Mouse (Mus musculus) limb, embryonic 14.5 days (tissue): Measurements from ENCODE around the gene Fam57b. TPM values are rescaled to one million over a fixed set of nuclear protein-coding genes. Genes with fewer than 3 reads are reported as not detected.

Experiments
- ATAC-seq: fragments of 200-750 bp; cut with Nextera tagmentation; 2 replicates; pipeline ENCODE4 v1.8.0; 2017; ENCODE audit warnings: low read depth, moderate number of reproducible peaks, moderate TSS enrichment; ENCODE audit not compliant: low FRiP score
- DNase-seq: peaks from one replicate; pipeline ENCODE4 v3.0.0-alpha.2; 2015; ENCODE audit warnings: low spot score
- H3K27ac ChIP-seq: fragments of 300-500 bp; sonication (generic); replicated peaks from 2 replicates; pipeline ENCODE4 v1.5.1; 2014; ENCODE audit warnings: low read depth, mild to moderate bottlenecking, low read length, moderate library complexity, mixed read lengths
- H3K27me3 ChIP-seq: fragments of 300-500 bp; sonication (generic); 2 replicates; pipeline ENCODE4 v1.6.1; 2014; ENCODE audit warnings: low read length, mixed read lengths; ENCODE audit not compliant: control insufficient read depth, insufficient read depth
- H3K36me3 ChIP-seq: fragments of 300-500 bp; sonication (generic); 2 replicates; pipeline ENCODE4 v1.6.1; 2014; ENCODE audit warnings: mild to moderate bottlenecking, low read length, moderate library complexity, mixed read lengths; ENCODE audit not compliant: control insufficient read depth, insufficient read depth
- H3K4me1 ChIP-seq: fragments of 300-500 bp; sonication (generic); 2 replicates; pipeline ENCODE4 v1.6.1; 2014; ENCODE audit warnings: antibody characterized with exemption, low read length, mixed read lengths; ENCODE audit not compliant: control insufficient read depth, insufficient read depth
- H3K4me2 ChIP-seq: fragments of 300-500 bp; sonication (generic); replicated peaks from 2 replicates; pipeline ENCODE4 v1.6.1; 2014; ENCODE audit warnings: low read depth, mild to moderate bottlenecking, low read length, moderate library complexity; ENCODE audit not compliant: severe bottlenecking
- H3K4me3 ChIP-seq: fragments of 300-500 bp; sonication (generic); replicated peaks from 2 replicates; pipeline ENCODE4 v1.5.1; 2014; ENCODE audit warnings: low read length
- H3K9ac ChIP-seq: fragments of 300-500 bp; sonication (generic); 2 replicates; pipeline ENCODE4 v1.6.1; 2014; ENCODE audit warnings: mild to moderate bottlenecking, low read depth, low read length, moderate library complexity; ENCODE audit not compliant: severe bottlenecking
- H3K9me3 ChIP-seq: fragments of 300-500 bp; sonication (generic); 2 replicates; pipeline ENCODE4 v1.6.1; 2016; ENCODE audit warnings: low read length; ENCODE audit not compliant: control insufficient read depth
- POLR2A ChIP-seq: fragments of 200-500 bp; IDR thresholded peaks from 2 replicates; pipeline ENCODE4 v1.8.0; 2012; ENCODE audit warnings: inconsistent platforms, mild to moderate bottlenecking, moderate library complexity, borderline replicate concordance; ENCODE audit not compliant: insufficient read depth, insufficient read length; ENCODE audit errors: extremely low read depth
- WGBS: fragments of 180-500 bp; shearing (Covaris S2); extraction: QIAGEN DNeasy Blood & Tissue Kit; methylation state at CpG from one replicate; pipeline ENCODE4 v1.1.7; 2014; 5-methylcytosine and 5-hydroxymethylcytosine counted together
- polyA plus RNA-seq, 2 experiments: library from polyadenylated mRNA; depleted of rRNA in 1 of 2; stranded (reverse) in 1 of 2; unstranded in 1 of 2; fragments of >200 nt; fragmentation: Nextera tagmentation in 1 of 2; extraction: Ambion mirVana in 1 of 2; gene quantifications; 2 replicates each; pipeline versions ENCODE4 v1.2.1 to v1.2.3; 2012 to 2014

The Fam57b gene
- polyA plus RNA-seq, 2 experiments: 0.21 to 1.6 TPM

DNA sequence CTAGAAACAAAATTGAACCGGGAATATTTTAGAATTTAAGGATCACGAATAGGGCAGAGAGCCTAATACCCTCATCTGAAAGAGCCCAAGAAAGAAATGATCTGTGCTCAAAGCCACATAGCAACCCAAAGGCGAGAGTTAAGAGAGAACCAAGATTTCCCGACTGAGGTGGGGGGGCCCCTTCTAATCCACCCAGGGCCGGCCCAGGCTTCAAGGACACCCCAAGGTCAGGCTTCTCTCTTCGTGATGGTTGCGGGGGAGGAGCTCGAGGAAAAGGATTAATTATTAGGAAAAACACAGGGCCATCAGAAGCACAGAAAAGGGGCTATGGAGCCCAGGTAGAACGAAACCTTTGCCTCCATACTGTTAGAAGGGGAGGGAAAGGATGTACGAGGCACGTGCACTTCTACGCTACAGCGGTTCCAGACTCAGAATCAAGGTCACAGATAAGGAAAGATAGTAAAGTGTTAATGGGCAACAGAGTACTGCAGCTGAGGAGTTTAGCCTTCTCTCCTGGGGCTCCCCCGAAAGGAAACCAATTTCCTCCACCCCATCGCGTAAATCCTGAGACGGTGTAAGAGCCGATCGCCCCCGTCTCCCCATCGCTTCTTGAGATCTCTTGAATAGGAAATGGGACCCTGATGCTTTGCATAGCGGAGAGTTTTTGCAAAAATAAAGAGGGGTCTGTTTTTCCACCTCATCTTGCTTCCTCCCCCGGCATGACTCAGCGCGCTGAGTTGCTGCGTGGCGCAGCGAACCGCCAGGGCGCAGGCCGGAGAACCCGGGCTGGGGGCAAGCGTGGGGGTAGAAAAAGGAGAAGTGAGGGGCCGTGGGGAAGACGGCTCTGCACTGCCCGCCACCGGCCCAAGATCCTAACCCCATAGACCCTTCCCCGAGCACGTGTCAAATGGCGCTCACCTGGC, 920 bp downstream of the Fam57b start:
- Histone ChIP-seq H3K9ac (peak overlapping the region; percentile 74), H3K4me2 (peak overlapping the region; percentile 85), H3K9me3 (no peaks in the 10 kb centered on the region), H3K27me3 (no peaks in the 10 kb centered on the region), H3K4me3 (peak overlapping the region; percentile 90), H3K36me3 (peaks cover 50% of the 10 kb centered on the region), H3K27ac (peak overlapping the region; percentile 87), H3K4me1 (peaks cover 23% of the 10 kb centered on the region)
- TF ChIP-seq POLR2A: no peak
- ATAC-seq (no peak; the same call in 1 of the 2 replicates), DNase-seq (no peak)
- under 1% methylated on average over 40 of the region's 40 CpGs for WGBS

DNA sequence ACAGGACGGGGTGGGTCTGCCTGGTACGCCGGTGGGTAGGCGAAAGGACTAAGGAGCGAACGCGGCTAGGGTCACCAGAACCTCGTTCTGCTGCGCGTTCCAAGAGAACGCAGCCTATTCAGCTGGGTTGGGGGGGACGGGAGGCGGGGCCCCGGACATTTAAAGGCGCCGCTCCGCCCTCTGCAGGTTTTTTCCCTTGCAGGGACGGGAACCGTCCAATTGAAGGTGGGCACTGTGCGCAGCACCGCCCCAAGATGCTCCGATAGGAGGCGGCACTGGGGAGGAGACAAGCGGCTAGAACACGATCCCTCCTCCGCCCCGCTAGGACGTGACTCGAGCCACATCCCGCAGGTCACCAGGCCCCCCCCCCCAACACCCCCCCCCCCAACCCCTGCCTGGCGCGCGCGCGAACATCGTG, 1.6 kb downstream of the Fam57b start:
- Histone ChIP-seq H3K9ac (peak overlapping the region; percentile 74), H3K27me3 (no peaks in the 10 kb centered on the region)

DNA sequence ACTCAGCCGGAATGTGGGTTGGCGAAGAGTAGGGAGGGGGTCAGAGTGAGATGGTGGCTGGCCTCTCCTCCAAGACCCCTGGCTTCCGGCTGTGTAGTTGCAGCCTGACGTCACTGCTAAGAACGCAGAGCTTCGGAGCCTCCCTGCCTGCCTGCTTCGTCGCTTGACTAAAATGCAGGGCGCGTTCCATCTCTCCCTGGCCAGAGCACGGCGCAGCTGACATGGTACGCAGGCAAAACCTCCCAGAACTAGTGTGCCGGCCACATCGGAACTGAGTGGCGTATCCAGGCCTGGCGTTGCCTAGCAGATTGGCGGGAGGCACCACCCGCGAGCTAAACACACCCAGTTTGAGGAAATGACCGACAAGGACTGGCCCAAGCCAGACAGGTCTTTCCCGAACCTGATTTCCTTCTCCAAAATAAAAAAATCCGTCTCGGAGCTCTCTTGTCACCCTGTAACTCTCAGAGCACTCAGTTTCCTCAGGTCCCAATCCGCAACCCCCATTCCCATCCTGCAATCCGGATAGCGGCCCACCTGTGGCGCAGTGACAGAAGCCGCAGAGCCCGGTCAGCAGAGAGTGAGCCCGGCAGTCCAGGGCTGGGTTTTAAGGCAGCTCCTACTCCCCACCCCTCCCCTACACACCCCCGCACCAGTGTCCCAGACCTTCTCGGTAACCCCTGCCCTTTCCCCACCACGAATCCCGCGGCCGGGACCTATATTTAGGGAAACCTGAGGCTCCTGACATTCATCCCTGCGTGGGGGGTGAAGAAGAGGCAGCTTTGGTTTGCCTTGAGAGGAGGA, 2.2 kb downstream of the Fam57b start:
- Histone ChIP-seq H3K4me3 (peak overlapping the region; percentile 90), H3K36me3 (peaks cover 52% of the 10 kb centered on the region), H3K4me1 (peaks cover 23% of the 10 kb centered on the region), H3K27me3 (no peaks in the 10 kb centered on the region), H3K9me3 (no peaks in the 10 kb centered on the region), H3K9ac (peak overlapping the region; percentile 67), H3K27ac (peak overlapping the region; percentile 97), H3K4me2 (peak overlapping the region; percentile 91)
- no peak for DNase-seq
- peak; percentile 90 for ATAC-seq
- under 1% methylated on average over 34 of the region's 38 CpGs for WGBS
- TF ChIP-seq POLR2A: 0 out of 2 replicates have a peak, but pooled peaks have one; percentile 74

More for the DNA sequence above, 1.6 kb downstream of the Fam57b start:
- Histone ChIP-seq H3K4me2 (peak overlapping the region; percentile 91), H3K4me1 (peaks cover 23% of the 10 kb centered on the region), H3K4me3 (peak overlapping the region; percentile 90), H3K27ac (peak overlapping the region; percentile 97), H3K36me3 (peaks cover 55% of the 10 kb centered on the region), H3K9me3 (no peaks in the 10 kb centered on the region)
- TF ChIP-seq POLR2A: peak; percentile 95; the same call in 1 of the 2 replicates
- DNase-seq: peak; percentile 98
- ATAC-seq: peak; percentile 95
- under 1% methylated on average over 26 of the region's 36 CpGs for WGBS

DNA sequence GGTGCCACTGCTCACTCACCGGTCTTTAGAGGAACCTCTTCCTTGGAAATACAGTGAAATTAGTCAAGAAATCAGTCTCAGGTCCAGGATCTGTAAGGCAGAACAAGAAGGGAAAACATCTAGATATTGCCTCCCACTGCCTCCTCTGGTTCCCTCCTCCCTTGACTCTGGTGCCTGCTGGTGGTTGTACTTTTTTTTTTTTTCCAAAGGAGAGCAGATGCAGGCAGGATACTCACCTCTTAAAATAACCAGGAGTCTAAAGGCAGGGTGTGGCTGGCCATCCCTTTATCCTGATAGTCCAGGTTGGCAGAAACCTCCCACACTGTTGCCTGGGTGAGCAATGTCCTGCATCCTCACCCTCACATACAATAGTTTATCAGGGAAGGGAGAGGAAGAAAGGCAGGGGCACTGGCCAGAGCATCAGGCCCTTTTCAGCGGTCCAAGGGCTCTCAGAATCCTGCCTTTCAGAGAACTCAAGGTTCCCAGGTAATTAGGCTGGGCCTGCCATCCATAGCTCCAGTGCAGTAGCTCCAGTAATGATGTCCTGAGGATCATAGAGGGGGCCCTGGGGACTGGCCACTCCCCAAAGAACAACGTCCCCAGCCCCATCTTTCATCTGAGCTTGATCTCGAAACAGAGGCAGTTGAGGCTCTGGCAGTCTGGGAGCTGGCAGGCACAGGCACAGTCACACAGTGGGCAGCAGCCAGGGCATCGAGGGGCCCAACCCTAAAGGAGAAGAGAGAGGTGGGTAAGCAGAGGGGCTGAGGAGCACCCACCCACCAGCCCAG, 3.0 kb downstream of the Fam57b start:
- ATAC-seq: no peak
- H3K9ac ChIP-seq: peak overlapping the region; percentile 67
- peaks cover 23% of the 10 kb centered on the region for H3K4me1 ChIP-seq
- WGBS: 46% methylated on average over 5 of the region's 5 CpGs
- H3K36me3 ChIP-seq: peaks cover 44% of the 10 kb centered on the region
- H3K27ac ChIP-seq: peak overlapping the region; percentile 97
- DNase-seq: no peak
- H3K27me3 ChIP-seq: no peaks in the 10 kb centered on the region
- peak overlapping the region; percentile 91 for H3K4me2 ChIP-seq
- H3K9me3 ChIP-seq: no peaks in the 10 kb centered on the region
- H3K4me3 ChIP-seq: peak overlapping the region; percentile 90
- no peak for TF ChIP-seq POLR2A

DNA sequence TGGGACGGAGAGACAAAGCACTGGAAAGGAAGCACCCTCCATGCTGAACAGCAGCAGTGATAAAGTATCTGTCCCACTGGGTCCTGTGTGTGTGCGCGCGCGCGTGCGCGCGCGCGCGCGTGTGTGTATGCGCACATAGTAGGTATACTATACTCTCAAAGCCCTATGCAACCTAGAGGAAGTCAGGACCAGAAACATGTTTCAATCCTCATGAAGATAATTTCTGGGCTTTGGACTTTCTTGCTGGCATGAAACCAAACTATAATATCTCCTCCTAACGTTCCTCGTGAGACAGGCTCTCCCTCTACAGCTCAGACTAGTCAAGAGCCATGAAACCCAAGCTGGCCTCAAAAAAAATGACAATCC, 3.6 kb downstream of the Fam57b start:
- Histone ChIP-seq H3K27me3 (no peaks in the 10 kb centered on the region), H3K4me2 (no peak overlapping the region), H3K36me3 (peaks cover 39% of the 10 kb centered on the region), H3K27ac (no peak overlapping the region; the same call in 1 of the 2 replicates), H3K4me1 (peaks cover 23% of the 10 kb centered on the region), H3K4me3 (no peak overlapping the region), H3K9ac (no peak overlapping the region), H3K9me3 (no peaks in the 10 kb centered on the region)
- ATAC-seq (no peak), DNase-seq (no peak)
- 93% methylated on average over 16 of the region's 16 CpGs for WGBS
- TF ChIP-seq POLR2A: no peak
